Mouse (Mus musculus) ES-Bruce4 (cell line): Measurements from ENCODE around the gene Kif20b.

ENCODE experiments used
- CTCF ChIP-seq: IDR thresholded peaks from one replicate; pipeline ENCODE4 v1.8.1; 2011; ENCODE audit warnings: low read depth, low read length
- POLR2A ChIP-seq: IDR thresholded peaks from one replicate; pipeline ENCODE4 v1.8.1; 2011; ENCODE audit warnings: low read length; ENCODE audit not compliant: insufficient read depth

- TF ChIP-seq CTCF: no peak
- TF ChIP-seq POLR2A: no peak
Measured at GRCm38 (mm10) chr19:34959369-34959768, 37.2 kb downstream of the Kif20b start.
